Mouse (Mus musculus) midbrain, postnatal 0 days (tissue): Measurements from ENCODE around the gene Ptprn2. TPM values are rescaled to one million over a fixed set of nuclear protein-coding genes. Genes with fewer than 3 reads are reported as not detected.

ENCODE experiments used
- ATAC-seq: fragments of 200-750 bp; cut with Nextera tagmentation; 2 replicates; pipeline ENCODE4 v1.8.0; 2017; ENCODE audit warnings: moderate number of reproducible peaks, mild to moderate bottlenecking, moderate TSS enrichment, moderate library complexity; ENCODE audit not compliant: low FRiP score
- DNase-seq: peaks from one replicate; pipeline ENCODE4 v3.0.0-alpha.2; 2015; ENCODE audit warnings: low spot score
- H3K27ac ChIP-seq: fragments of 300-500 bp; sonication (generic); 2 replicates; pipeline ENCODE4 v1.5.1; 2014; ENCODE audit warnings: low read depth, mild to moderate bottlenecking, low read length, mixed read lengths
- H3K27me3 ChIP-seq: fragments of 300-500 bp; sonication (generic); 2 replicates; pipeline ENCODE4 v1.6.1; 2014; ENCODE audit warnings: low read length, control low read depth, mixed read lengths; ENCODE audit not compliant: insufficient read depth
- H3K36me3 ChIP-seq: fragments of 300-500 bp; sonication (generic); 2 replicates; pipeline ENCODE4 v1.6.1; 2014; ENCODE audit warnings: low read length, control low read depth, mixed read lengths; ENCODE audit not compliant: insufficient read depth
- H3K4me1 ChIP-seq: fragments of 300-500 bp; sonication (generic); 2 replicates; pipeline ENCODE4 v1.6.1; 2014; ENCODE audit warnings: mild to moderate bottlenecking, control low read depth, antibody characterized with exemption, low read length, mixed read lengths; ENCODE audit not compliant: insufficient read depth
- H3K4me2 ChIP-seq: fragments of 300-500 bp; sonication (generic); 2 replicates; pipeline ENCODE4 v1.6.1; 2014; ENCODE audit warnings: low read depth, mild to moderate bottlenecking, low read length, mixed read lengths; ENCODE audit not compliant: poor library complexity, severe bottlenecking
- H3K4me3 ChIP-seq: fragments of 300-500 bp; sonication (generic); 2 replicates; pipeline ENCODE4 v1.5.1; 2014; ENCODE audit warnings: low read depth, mild to moderate bottlenecking, low read length, moderate library complexity
- H3K9ac ChIP-seq: fragments of 300-500 bp; sonication (generic); replicated peaks from 2 replicates; pipeline ENCODE4 v1.6.1; 2014; ENCODE audit warnings: mild to moderate bottlenecking, low read length, moderate library complexity, mixed read lengths; ENCODE audit not compliant: poor library complexity, severe bottlenecking
- H3K9me3 ChIP-seq: fragments of 300-500 bp; sonication (generic); 2 replicates; pipeline ENCODE4 v1.6.1; 2016; ENCODE audit warnings: low read length, control low read depth
- CTCF ChIP-seq: IDR thresholded peaks from 2 replicates; pipeline ENCODE4 v1.5.1; 2016; ENCODE audit warnings: antibody characterized with exemption, mild to moderate bottlenecking
- WGBS: fragments of 180-500 bp; shearing (Covaris S2); extraction: QIAGEN DNeasy Blood & Tissue Kit; methylation state at CpG from one replicate; pipeline ENCODE4 v1.1.7; 2014; 5-methylcytosine and 5-hydroxymethylcytosine counted together
- polyA plus RNA-seq: library from polyadenylated mRNA; unstranded; fragments of >200 nt; fragmentation: Nextera tagmentation; extraction: Ambion mirVana; gene quantifications from 2 replicates; pipeline ENCODE4 v1.2.1, GENCODE M21; 2015
- total RNA-seq: library from RNA; depleted of rRNA; stranded (reverse); fragments of >200 nt; gene quantifications from 2 replicates; pipeline ENCODE4 v1.2.3, GENCODE M21; 2014

Ptprn2 gene
- total and polyA plus RNA-seq, 2 experiments from 2014 or later, result 22.2 to 110 TPM

DNA sequence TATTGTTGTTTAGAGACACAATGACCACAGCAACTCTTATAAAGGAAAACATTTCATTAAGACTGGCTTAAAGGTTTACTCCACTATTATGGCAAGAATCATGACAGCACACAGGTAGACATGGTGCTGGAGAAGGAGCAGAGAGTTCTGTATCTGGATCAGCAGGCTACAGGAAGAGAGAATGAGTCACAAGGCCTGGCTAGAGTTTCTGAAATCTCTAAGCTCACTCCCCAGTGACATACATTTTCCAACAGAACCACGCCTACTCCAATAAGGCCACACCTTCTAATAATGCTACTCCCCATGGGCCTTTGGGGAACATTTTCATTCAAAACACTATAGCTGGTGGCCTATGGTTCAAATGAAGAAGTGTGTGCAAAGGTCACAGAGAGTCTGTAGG lies 53.8 kb downstream of the Ptprn2 start:
- 93% methylated on average over 1 of the region's 1 CpGs for WGBS
- TF ChIP-seq CTCF, result no peak
- H3K9ac ChIP-seq, result no peak overlapping the region

GRCm38 (mm10) chr12:116540608-116541007 lies 55.1 kb downstream of the Ptprn2 start:
- 77% methylated on average over 1 of the region's 1 CpGs for WGBS
- DNase-seq, result peak; percentile 62
- no peak overlapping the region for H3K4me2 ChIP-seq
- H3K36me3 ChIP-seq, result peaks cover 4% of the 10 kb centered on the region; the same call in 1 of the 2 replicates
- H3K4me1 ChIP-seq, result no peaks in the 10 kb centered on the region
- H3K27ac ChIP-seq, result no peak overlapping the region
- H3K9me3 ChIP-seq, result no peaks in the 10 kb centered on the region
- no peak overlapping the region for H3K4me3 ChIP-seq
- no peaks in the 10 kb centered on the region for H3K27me3 ChIP-seq
- no peak for ATAC-seq
- H3K9ac ChIP-seq, result no peak overlapping the region
- TF ChIP-seq CTCF, result no peak

More for the DNA sequence above, 53.8 kb downstream of the Ptprn2 start:
- ATAC-seq, result no peak
- H3K4me2 ChIP-seq, result no peak overlapping the region
- no peak overlapping the region for H3K4me3 ChIP-seq
- H3K4me1 ChIP-seq, result no peaks in the 10 kb centered on the region
- H3K27me3 ChIP-seq, result no peaks in the 10 kb centered on the region
- peaks cover 4% of the 10 kb centered on the region; the same call in 1 of the 2 replicates for H3K36me3 ChIP-seq
- H3K9me3 ChIP-seq, result no peaks in the 10 kb centered on the region
- H3K27ac ChIP-seq, result no peak overlapping the region
- no peak for DNase-seq

DNA sequence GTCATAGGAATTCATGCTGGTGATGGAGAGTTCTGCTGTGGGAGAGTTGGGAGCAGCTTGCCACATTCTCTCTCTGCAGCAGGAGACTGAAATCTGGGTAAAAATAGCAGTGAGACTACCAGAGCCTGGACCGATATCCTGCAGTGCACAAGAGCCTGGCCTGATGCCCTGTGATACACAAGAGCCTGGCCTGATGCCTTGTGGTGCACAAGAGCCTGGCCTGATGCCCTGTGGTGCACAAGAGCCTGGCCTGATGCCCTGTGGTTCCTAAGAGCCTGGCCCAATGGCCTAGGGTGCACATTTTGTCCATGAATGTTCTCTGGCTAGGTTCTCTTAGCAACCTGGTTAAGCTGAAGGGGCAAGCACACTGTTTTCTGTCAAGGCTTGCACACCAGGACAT lies 64.5 kb downstream of the Ptprn2 start:
- Histone ChIP-seq H3K4me3 (no peak overlapping the region), H3K9ac (no peak overlapping the region), H3K4me1 (no peaks in the 10 kb centered on the region), H3K9me3 (no peaks in the 10 kb centered on the region), H3K4me2 (no peak overlapping the region), H3K27ac (no peak overlapping the region), H3K27me3 (no peaks in the 10 kb centered on the region), H3K36me3 (no peaks in the 10 kb centered on the region)
- ATAC-seq (0 out of 2 replicates have a peak, but pooled peaks have one; percentile 52), DNase-seq (peak; percentile 62)
- TF ChIP-seq CTCF, result no peak
- 62% methylated on average over 1 of the region's 1 CpGs for WGBS

DNA sequence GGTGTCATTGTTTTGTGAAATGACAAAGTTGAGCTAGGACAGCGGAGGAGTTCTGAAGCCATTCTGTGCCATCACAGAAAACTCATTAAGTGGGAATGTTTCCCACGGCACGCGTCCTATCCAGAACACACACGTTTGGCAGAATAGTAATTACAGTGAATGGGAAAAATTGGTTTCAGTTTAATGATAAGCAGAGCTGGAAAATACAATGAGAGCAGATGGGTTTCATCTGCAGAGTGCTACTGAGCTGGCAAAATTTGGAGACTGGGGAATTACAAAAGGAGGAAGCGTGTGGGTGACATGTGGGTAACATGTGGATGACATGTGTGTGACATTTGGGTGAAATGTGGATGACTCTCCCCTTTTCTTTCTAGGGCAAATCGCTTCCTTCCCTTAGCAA lies 66.0 kb downstream of the Ptprn2 start:
- Histone ChIP-seq H3K4me3 (no peak overlapping the region), H3K4me1 (no peaks in the 10 kb centered on the region), H3K4me2 (no peak overlapping the region), H3K36me3 (no peaks in the 10 kb centered on the region), H3K27me3 (no peaks in the 10 kb centered on the region), H3K9me3 (no peaks in the 10 kb centered on the region), H3K9ac (no peak overlapping the region), H3K27ac (no peak overlapping the region)
- 79% methylated on average over 7 of the region's 7 CpGs for WGBS
- DNase-seq (peak; percentile 39), ATAC-seq (no peak)
- TF ChIP-seq CTCF, result no peak

DNA sequence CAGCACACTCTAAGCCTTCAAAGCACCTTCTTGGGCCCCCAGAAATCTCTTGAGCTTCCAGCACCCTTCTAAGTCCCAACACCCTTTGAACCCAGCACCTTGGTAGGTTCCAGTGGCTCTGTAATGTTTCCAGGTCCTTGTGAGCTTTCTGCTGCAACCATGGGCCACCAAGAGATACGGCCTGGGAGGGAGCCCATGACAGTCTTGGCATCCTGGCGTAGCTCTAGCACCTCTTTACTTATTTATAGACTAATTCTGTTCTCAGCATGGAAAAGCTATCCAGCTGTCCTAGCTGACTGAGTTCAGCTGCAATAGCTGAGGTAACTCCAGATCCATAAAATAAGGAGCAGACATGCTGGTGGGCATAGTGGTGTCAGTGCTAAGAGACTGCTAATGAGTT lies 66.8 kb downstream of the Ptprn2 start:
- H3K4me3 ChIP-seq, result no peak overlapping the region
- DNase-seq, result no peak
- H3K9ac ChIP-seq, result no peak overlapping the region
- peak overlapping the region; percentile 7; the same call in 1 of the 2 replicates for H3K27ac ChIP-seq
- H3K4me2 ChIP-seq, result no peak overlapping the region
- no peaks in the 10 kb centered on the region for H3K27me3 ChIP-seq
- 87% methylated on average over 2 of the region's 2 CpGs for WGBS
- TF ChIP-seq CTCF, result no peak
- no peak for ATAC-seq
- no peaks in the 10 kb centered on the region for H3K36me3 ChIP-seq
- H3K9me3 ChIP-seq, result no peaks in the 10 kb centered on the region
- H3K4me1 ChIP-seq, result no peaks in the 10 kb centered on the region

DNA sequence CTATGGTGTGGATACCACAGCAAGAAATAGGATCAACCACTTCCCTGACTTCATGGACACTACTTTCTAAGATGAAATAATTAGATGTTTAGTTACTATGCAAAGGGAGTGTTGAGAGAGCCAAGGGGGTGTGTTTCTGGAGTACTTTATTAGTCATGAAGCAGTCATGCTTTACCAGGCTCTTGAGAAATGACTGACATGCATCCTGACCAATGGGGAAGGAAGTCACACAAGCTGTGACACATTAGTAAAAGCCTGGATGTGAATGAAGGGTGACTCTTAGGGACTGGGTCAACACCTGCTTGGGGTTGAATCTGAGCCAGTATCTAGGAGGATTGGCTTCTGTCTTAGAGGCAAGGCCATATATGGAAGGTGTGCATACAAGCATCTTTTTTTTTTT lies 67.8 kb downstream of the Ptprn2 start:
- TF ChIP-seq CTCF, result no peak
- no peak overlapping the region for H3K4me3 ChIP-seq
- H3K9me3 ChIP-seq, result no peaks in the 10 kb centered on the region
- no peaks in the 10 kb centered on the region for H3K27me3 ChIP-seq
- H3K4me1 ChIP-seq, result no peaks in the 10 kb centered on the region
- no peak overlapping the region for H3K9ac ChIP-seq
- ATAC-seq, result no peak
- H3K36me3 ChIP-seq, result no peaks in the 10 kb centered on the region
- H3K27ac ChIP-seq, result no peak overlapping the region
- no peak for DNase-seq
- H3K4me2 ChIP-seq, result no peak overlapping the region
